9 mouse cellular contexts compared by ENCODE assay signal in genomic region chr2:153168134-153168820, GRCm38 (mm10). TPM values are rescaled to one million over a fixed set of nuclear protein-coding genes. Genes with fewer than 3 reads are reported as not detected.
DNase-seq lines count a peak whose midpoint lies in the region; ATAC-seq and TF ChIP-seq lines count a peak whose summit lies in the region.
"Had no signal": no experiment of that assay in that cellular context is flagged by ENCODE, and none has a peak within 500 bp of the region (broad histone marks: within the 10 kb centered on the region; RNA-seq: fewer than 3 reads in every experiment).

No protein-coding gene starts in this region.

- peak; percentile 36 to 46 for DNase-seq in heart, adult 2 months
- peak; percentile 73 for DNase-seq in MEL-GATA-1-ER (ENCODE audit: extremely low read depth, low read depth)
- peak; percentile 17 to 38 for DNase-seq in heart, postnatal 36 days
- peak; percentile 73 for DNase-seq in lung, postnatal 36 days
- DNase-seq in thymus, postnatal 10 days (ENCODE audit: low spot score in 2 of 2) = no peak
- no peak for DNase-seq in cerebellum, postnatal 25 days
- DNase-seq in frontal cortex, postnatal 36 days (ENCODE audit: low spot score in 2 of 2) = no peak
- DNase-seq: right cerebral cortex, postnatal 4 days had no signal

- H3K9me3 ChIP-seq in heart, embryonic 12.5 days (replicated peaks) = no peaks in the 10 kb centered on the region

- peaks cover 1% of the 10 kb centered on the region for H3K4me1 ChIP-seq in heart, adult 2 months (ENCODE audit: control insufficient read depth, insufficient read depth, low read length)
- peaks cover 36% of the 10 kb centered on the region for H3K4me1 ChIP-seq in heart, embryonic 12.5 days (replicated peaks)

- TF ChIP-seq EP300 in heart, adult 2 months (IDR thresholded peaks at IDR 0.05; ENCODE audit: insufficient read depth, low read depth, low read length) = no peak

- no peak for TF ChIP-seq POLR2A in heart, adult 2 months (IDR thresholded peaks at IDR 0.05; ENCODE audit: insufficient read depth, low read depth, low read length)

- H3K27ac ChIP-seq in heart, adult 2 months = no peak overlapping the region; the same call in 1 of the 2 replicates
- no peak overlapping the region for H3K27ac ChIP-seq in heart, embryonic 12.5 days (ENCODE audit: poor library complexity, severe bottlenecking)

- H3K9ac ChIP-seq in heart, adult 2 months (ENCODE audit: low read depth, low read length) = no peak overlapping the region
- no peak overlapping the region for H3K9ac ChIP-seq in heart, embryonic 12.5 days

- no peak overlapping the region for H3K4me2 ChIP-seq in heart, embryonic 12.5 days

- WGBS in heart, adult 2 months = 34% methylated on average over 2 of the region's 2 CpGs
- 29% methylated on average over 2 of the region's 2 CpGs for WGBS in heart, embryonic 12.5 days

- intact Hi-C loops in heart, adult 2 months (cut with DNase I) = no loop called here
- intact Hi-C loops in heart, postnatal 36 days (cut with DNase I) = no loop called here

- H3K36me3 ChIP-seq in heart, adult 2 months (ENCODE audit: control insufficient read depth, insufficient read depth, low read length) = peaks cover 5% of the 10 kb centered on the region; the same call in 1 of the 2 replicates
- H3K36me3 ChIP-seq in heart, embryonic 12.5 days = peaks cover 8% of the 10 kb centered on the region; the same call in 1 of the 2 replicates

- no peak for ATAC-seq in heart, embryonic 12.5 days (ENCODE audit: insufficient number of reproducible peaks, low FRiP score)

- no peak overlapping the region for H3K4me3 ChIP-seq in heart, adult 2 months
- no peak overlapping the region for H3K4me3 ChIP-seq in heart, embryonic 12.5 days

- no peaks in the 10 kb centered on the region for H3K27me3 ChIP-seq in heart, adult 2 months (ENCODE audit: control insufficient read depth, insufficient read depth, low read length)
- no peaks in the 10 kb centered on the region for H3K27me3 ChIP-seq in heart, embryonic 12.5 days (replicated peaks)

- H3K79me2 ChIP-seq in heart, adult 2 months (replicated peaks; ENCODE audit: control insufficient read depth, insufficient read depth, low read length) = peaks cover 12% of the 10 kb centered on the region

- TF ChIP-seq CTCF in heart, adult 2 months (IDR thresholded peaks at IDR 0.05) = no peak

RNA-seq across cellular contexts. Expression of gene Tm9sf4, which starts 7.2 kb away (rescaled TPM):
- total RNA-seq in heart, adult 2 months (2021) = 10 to 100 TPM; 43.3 to 51.8 TPM
- polyA plus RNA-seq in heart, adult 2 months (2012; rRNA removed) = 34.5 and 48.7 TPM in 2 replicates
- polyA plus RNA-seq in heart, embryonic 12.5 days (2016; fragmentation: Nextera tagmentation; extraction: Ambion mirVana) = 75.4 and 81.8 TPM in 2 replicates
- total RNA-seq in heart, postnatal 36 days (2021) = 10 to 100 TPM; 48.6 to 52.9 TPM

RNA-seq across cellular contexts. Expression of gene Tspyl3, which starts 57.0 kb away (rescaled TPM):
- 1 to 10 TPM in 1 of 2 experiments, under 1 TPM in 1; 0.94 to 1.2 TPM for total RNA-seq in heart, adult 2 months (2021)
- polyA plus RNA-seq in heart, adult 2 months (2012; rRNA removed) = 2.1 and 3.0 TPM in 2 replicates
- polyA plus RNA-seq in heart, embryonic 12.5 days (2016; fragmentation: Nextera tagmentation; extraction: Ambion mirVana) = 7.0 TPM in 2 replicates
- 1 to 10 TPM; 1.0 to 1.6 TPM for total RNA-seq in heart, postnatal 36 days (2021)

Comparison
In these comparisons a context has a peak if more than half of its experiments do, and no peak if none do; other contexts are left out.
1. DNase-seq: peak in heart, adult 2 months (2 of 2), MEL-GATA-1-ER (single experiment), heart, postnatal 36 days (2 of 2) and lung, postnatal 36 days (single experiment); none in thymus, postnatal 10 days (0 of 2), cerebellum, postnatal 25 days (0 of 2) and frontal cortex, postnatal 36 days (0 of 2).